Mouse (Mus musculus) thymus, postnatal 4 days (tissue): Measurements from ENCODE around the gene Mapk14.

ENCODE experiments used
- DNase-seq: peaks from one replicate; pipeline ENCODE4 v3.0.0; 2021

Gene Mapk14

GRCm38 (mm10) chr17:28690776-28691686, at the start of gene Mapk14:
TSS of gene Mapk14 (plus strand) at chr17:28691329.
- DNase-seq = peak; percentile 100

- peak; percentile 46 for DNase-seq
Observed at GRCm38 (mm10) chr17:28643697-28644096, 47.4 kb upstream of the Mapk14 start.

GRCm38 (mm10) chr17:28644112-28644511, 47.0 kb upstream of the Mapk14 start:
- DNase-seq = no peak

GRCm38 (mm10) chr17:28646221-28646620, 44.9 kb upstream of the Mapk14 start:
- DNase-seq = no peak

- DNase-seq = peak; percentile 88
Observed at GRCm38 (mm10) chr17:28648607-28649370, 42.3 kb upstream of the Mapk14 start.

GRCm38 (mm10) chr17:28650268-28650667, 40.9 kb upstream of the Mapk14 start:
- DNase-seq = no peak

GRCm38 (mm10) chr17:28657936-28658335, 33.2 kb upstream of the Mapk14 start:
- DNase-seq = no peak

- no peak for DNase-seq
Observed at GRCm38 (mm10) chr17:28659564-28659963, 31.6 kb upstream of the Mapk14 start.

GRCm38 (mm10) chr17:28682311-28683084, 8.6 kb upstream of the Mapk14 start:
- no peak for DNase-seq

GRCm38 (mm10) chr17:28683601-28684000, 7.5 kb upstream of the Mapk14 start:
- DNase-seq = no peak

- DNase-seq = no peak
Observed at GRCm38 (mm10) chr17:28684631-28685030, 6.5 kb upstream of the Mapk14 start.

- no peak for DNase-seq
Observed at GRCm38 (mm10) chr17:28687354-28687753, 3.8 kb upstream of the Mapk14 start.

- DNase-seq = peak; percentile 53
Observed at GRCm38 (mm10) chr17:28689586-28690283, 1.4 kb upstream of the Mapk14 start, which contains the start of gene Slc26a8. TSS of gene Slc26a8 (minus strand) at chr17:28690233.

- DNase-seq = peak; percentile 71
Observed at GRCm38 (mm10) chr17:28691687-28692340, 685 bp downstream of the Mapk14 start.

- DNase-seq = peak; percentile 72
Observed at GRCm38 (mm10) chr17:28692341-28692710, 1.2 kb downstream of the Mapk14 start.

- no peak for DNase-seq
Observed at GRCm38 (mm10) chr17:28693086-28693485, 2.0 kb downstream of the Mapk14 start.

- no peak for DNase-seq
Observed at GRCm38 (mm10) chr17:28694078-28694477, 2.9 kb downstream of the Mapk14 start.

- DNase-seq = no peak
Observed at GRCm38 (mm10) chr17:28694832-28695231, 3.7 kb downstream of the Mapk14 start.

GRCm38 (mm10) chr17:28696641-28697040, 5.5 kb downstream of the Mapk14 start:
- DNase-seq = no peak

GRCm38 (mm10) chr17:28697290-28698195, 6.4 kb downstream of the Mapk14 start:
- no peak for DNase-seq

GRCm38 (mm10) chr17:28698245-28698644, 7.1 kb downstream of the Mapk14 start:
- no peak for DNase-seq
